Mouse (Mus musculus): ENCODE data around the gene Gsta4. TPM values are rescaled to one million over a fixed set of nuclear protein-coding genes. Genes with fewer than 3 reads are reported as not detected.
A peak's percentile ranks its signal among the peaks of the same experiment; 100 is the strongest.
"Not testable (repeated sequence)": the region's sequence is repeated elsewhere in the genome, so short reads cannot be mapped to it uniquely, and the experiment has no call there.

Gene Gsta4
- polyA plus RNA-seq, 1 experiment, result 1.0 TPM

- Histone ChIP-seq H3K4me1 (ENCODE audit: control insufficient read depth) (no peaks in the 10 kb centered on the region; the same call in 1 of the 2 replicates), H3K9me3 (ENCODE audit: control insufficient read depth, low read length) (no peaks in the 10 kb centered on the region), H3K4me3 (replicated peaks) (no peak overlapping the region), H3K36me3 (ENCODE audit: control insufficient read depth) (peaks cover 44% of the 10 kb centered on the region), H3K27me3 (ENCODE audit: control insufficient read depth) (no peaks in the 10 kb centered on the region)
- TF ChIP-seq GATA1 (IDR thresholded peaks at IDR 0.05; ENCODE audit: low read length) (no peak), TAL1 (IDR thresholded peaks at IDR 0.05; ENCODE audit: low read length) (no peak)
These were observed 25.4 kb upstream of the Gsta4 start for GRCm38 (mm10) chr9:78157221-78157620.

- no peaks in the 10 kb centered on the region for H3K27me3 ChIP-seq (ENCODE audit: control insufficient read depth)
- TF ChIP-seq GATA1 (IDR thresholded peaks at IDR 0.05; ENCODE audit: low read length) (no peak), TAL1 (IDR thresholded peaks at IDR 0.05; ENCODE audit: low read length) (no peak)
- peaks cover 31% of the 10 kb centered on the region for H3K4me1 ChIP-seq (ENCODE audit: control insufficient read depth)
- H3K9me3 ChIP-seq (ENCODE audit: control insufficient read depth, low read length), result no peaks in the 10 kb centered on the region
- peaks cover 43% of the 10 kb centered on the region for H3K36me3 ChIP-seq (ENCODE audit: control insufficient read depth)
- H3K4me3 ChIP-seq (replicated peaks), result no peak overlapping the region
These were observed 19.3 kb upstream of the Gsta4 start for GRCm38 (mm10) chr9:78163291-78163690.

DNA sequence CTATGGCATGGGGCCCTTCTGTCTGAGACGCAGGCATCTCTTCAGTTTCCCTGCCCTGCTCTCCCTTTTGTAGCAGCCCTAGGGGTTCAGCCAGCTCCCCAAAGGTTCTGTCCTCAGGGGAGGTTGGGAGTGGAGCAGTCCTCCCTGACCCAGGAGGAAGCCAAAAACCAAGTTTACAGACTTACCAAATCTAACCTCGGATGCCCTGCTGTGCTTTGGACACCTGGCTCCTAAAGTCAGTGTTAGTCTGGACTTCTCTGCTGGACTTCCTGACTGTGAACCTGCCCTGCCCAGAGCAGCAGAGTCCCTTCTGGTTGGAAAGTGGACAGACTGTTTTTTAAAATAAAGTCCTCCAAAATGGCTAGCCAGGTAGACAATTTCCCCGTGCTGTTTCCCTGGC lies 17.8 kb upstream of the Gsta4 start:
- H3K36me3 ChIP-seq (ENCODE audit: control insufficient read depth), result peaks cover 35% of the 10 kb centered on the region
- H3K9me3 ChIP-seq (ENCODE audit: control insufficient read depth, low read length), result no peaks in the 10 kb centered on the region
- no peak for TF ChIP-seq TAL1 (IDR thresholded peaks at IDR 0.05; ENCODE audit: low read length)
- no peak for TF ChIP-seq GATA1 (IDR thresholded peaks at IDR 0.05; ENCODE audit: low read length)
- H3K4me3 ChIP-seq (replicated peaks), result no peak overlapping the region
- H3K4me1 ChIP-seq (ENCODE audit: control insufficient read depth), result peaks cover 35% of the 10 kb centered on the region
- no peaks in the 10 kb centered on the region for H3K27me3 ChIP-seq (ENCODE audit: control insufficient read depth)

DNA sequence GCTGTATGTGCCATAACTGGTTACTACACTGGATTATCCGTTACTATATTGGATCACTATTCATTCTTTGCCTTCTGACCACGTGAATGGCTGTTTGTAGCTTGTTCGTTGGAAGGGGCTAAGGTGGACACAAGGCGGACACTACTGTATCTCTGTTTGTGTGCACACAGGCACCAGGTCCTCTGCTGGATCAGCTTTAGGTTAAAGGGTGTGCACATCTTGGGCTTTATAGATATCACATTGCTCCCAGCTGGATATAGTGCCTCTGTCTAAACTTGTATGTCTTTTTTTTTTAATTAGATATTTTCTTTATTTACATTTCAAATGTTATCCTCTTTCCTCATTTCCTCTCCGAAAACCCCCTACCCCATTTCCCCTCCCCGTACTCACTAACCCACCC lies 17.1 kb upstream of the Gsta4 start:
- H3K36me3 ChIP-seq (ENCODE audit: control insufficient read depth), result peaks cover 32% of the 10 kb centered on the region

DNA sequence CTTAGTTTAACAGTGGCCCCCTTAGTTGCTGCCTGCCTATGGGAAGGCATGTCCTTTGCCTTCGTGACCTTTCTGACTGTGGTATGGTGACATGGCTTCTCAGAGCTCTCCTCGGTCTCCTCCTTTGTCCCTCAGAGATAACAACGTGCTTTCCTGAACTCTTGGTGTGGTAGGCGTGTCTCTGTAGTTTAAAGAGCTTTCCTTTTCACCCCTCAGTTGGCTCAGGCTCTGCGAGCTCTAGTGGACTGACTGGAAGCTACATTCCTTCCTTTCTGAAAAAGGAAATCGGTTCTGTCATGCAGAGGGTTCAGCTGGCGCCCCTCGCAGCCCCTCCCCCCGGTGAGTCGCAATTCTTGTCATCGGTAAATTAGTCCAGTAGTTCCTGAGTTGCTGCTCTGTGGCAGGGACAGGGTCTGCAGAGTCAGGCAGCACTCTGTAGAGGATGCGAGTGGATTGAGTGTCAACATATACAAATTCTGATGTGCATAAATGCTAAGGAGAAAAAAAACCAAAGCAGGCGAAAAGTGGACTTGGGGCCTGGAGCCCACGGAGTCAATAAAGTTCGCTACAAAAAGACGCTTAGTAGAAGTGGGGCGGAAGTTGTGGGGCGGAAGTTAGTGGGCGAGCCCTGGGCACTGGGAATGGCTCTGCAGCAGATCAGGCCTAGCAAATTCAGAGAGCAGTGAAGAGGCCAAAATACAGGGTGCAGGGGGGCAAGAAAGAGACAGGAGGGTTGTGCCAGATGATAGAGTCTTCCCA lies 15.7 kb upstream of the Gsta4 start:
- TF ChIP-seq TAL1 (IDR thresholded peaks at IDR 0.05; ENCODE audit: low read length) (no peak), GATA1 (IDR thresholded peaks at IDR 0.05; ENCODE audit: low read length) (no peak)
- Histone ChIP-seq H3K4me1 (ENCODE audit: control insufficient read depth) (peaks cover 35% of the 10 kb centered on the region), H3K27me3 (ENCODE audit: control insufficient read depth) (no peaks in the 10 kb centered on the region), H3K4me3 (replicated peaks) (peak overlapping the region; percentile 13), H3K9me3 (ENCODE audit: control insufficient read depth, low read length) (no peaks in the 10 kb centered on the region), H3K36me3 (ENCODE audit: control insufficient read depth) (peaks cover 19% of the 10 kb centered on the region)

More for the DNA sequence above, 17.1 kb upstream of the Gsta4 start:
- Histone ChIP-seq H3K27me3 (ENCODE audit: control insufficient read depth) (no peaks in the 10 kb centered on the region), H3K4me3 (replicated peaks) (no peak overlapping the region), H3K4me1 (ENCODE audit: control insufficient read depth) (peaks cover 35% of the 10 kb centered on the region), H3K9me3 (ENCODE audit: control insufficient read depth, low read length) (no peaks in the 10 kb centered on the region)
- TF ChIP-seq GATA1 (IDR thresholded peaks at IDR 0.05; ENCODE audit: low read length) (no peak), TAL1 (IDR thresholded peaks at IDR 0.05; ENCODE audit: low read length) (no peak)

DNA sequence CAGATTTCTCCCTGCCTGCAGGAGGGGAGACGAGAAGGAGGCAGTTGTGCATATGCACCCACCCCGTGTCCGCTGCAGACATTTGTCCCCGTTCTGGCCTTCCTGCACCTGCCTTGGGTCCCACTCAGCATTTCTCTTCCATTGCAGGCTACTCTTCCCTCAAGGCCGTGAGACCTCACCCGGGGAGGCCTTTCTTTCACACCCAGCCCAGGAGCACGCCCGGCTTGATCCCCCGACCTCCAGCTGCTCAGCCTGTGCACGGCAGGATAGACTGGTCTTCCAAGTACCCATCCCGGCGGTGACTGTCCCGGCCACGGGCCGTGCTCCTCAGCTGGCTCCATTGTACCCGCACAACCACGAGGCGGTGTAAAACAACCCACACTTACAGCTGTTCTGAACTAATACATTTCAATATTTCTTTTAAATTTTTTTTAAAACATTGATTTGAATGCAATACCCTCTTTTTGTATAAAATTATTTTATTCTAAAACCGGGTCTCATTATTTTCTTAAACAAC lies 15.1 kb upstream of the Gsta4 start:
- H3K27me3 ChIP-seq (ENCODE audit: control insufficient read depth), result no peaks in the 10 kb centered on the region
- H3K4me1 ChIP-seq (ENCODE audit: control insufficient read depth), result peaks cover 35% of the 10 kb centered on the region
- no peaks in the 10 kb centered on the region for H3K9me3 ChIP-seq (ENCODE audit: control insufficient read depth, low read length)
- TF ChIP-seq GATA1 (IDR thresholded peaks at IDR 0.05; ENCODE audit: low read length) (no peak), TAL1 (IDR thresholded peaks at IDR 0.05; ENCODE audit: low read length) (no peak)
- no peak overlapping the region for H3K4me3 ChIP-seq (replicated peaks)
- H3K36me3 ChIP-seq (ENCODE audit: control insufficient read depth), result peaks cover 15% of the 10 kb centered on the region

DNA sequence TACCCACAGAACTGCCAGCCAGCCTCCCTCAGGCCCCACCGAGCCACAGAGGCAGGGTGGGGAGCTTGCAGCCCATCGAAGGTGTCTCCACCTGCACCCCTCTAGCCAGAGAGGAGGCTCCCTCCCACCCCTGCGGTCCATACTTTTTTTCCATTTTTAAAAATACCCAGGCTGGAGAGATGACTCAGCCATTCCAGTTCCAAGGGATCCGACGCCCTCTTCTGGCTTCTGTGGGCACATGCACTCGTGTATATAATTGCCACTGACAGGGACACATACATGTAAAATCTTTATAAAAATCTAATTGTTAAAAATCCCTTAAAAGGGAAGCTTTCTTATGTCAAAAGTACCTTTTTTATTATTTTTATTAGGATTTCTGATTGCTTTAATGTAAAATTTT lies 13.7 kb upstream of the Gsta4 start:
- Histone ChIP-seq H3K4me1 (ENCODE audit: control insufficient read depth) (peaks cover 35% of the 10 kb centered on the region), H3K9me3 (ENCODE audit: control insufficient read depth, low read length) (no peaks in the 10 kb centered on the region), H3K36me3 (ENCODE audit: control insufficient read depth) (peaks cover 15% of the 10 kb centered on the region), H3K27me3 (ENCODE audit: control insufficient read depth) (no peaks in the 10 kb centered on the region), H3K4me3 (replicated peaks) (no peak overlapping the region)
- TF ChIP-seq GATA1 (IDR thresholded peaks at IDR 0.05; ENCODE audit: low read length), result no peak
- no peak for TF ChIP-seq TAL1 (IDR thresholded peaks at IDR 0.05; ENCODE audit: low read length)

DNA sequence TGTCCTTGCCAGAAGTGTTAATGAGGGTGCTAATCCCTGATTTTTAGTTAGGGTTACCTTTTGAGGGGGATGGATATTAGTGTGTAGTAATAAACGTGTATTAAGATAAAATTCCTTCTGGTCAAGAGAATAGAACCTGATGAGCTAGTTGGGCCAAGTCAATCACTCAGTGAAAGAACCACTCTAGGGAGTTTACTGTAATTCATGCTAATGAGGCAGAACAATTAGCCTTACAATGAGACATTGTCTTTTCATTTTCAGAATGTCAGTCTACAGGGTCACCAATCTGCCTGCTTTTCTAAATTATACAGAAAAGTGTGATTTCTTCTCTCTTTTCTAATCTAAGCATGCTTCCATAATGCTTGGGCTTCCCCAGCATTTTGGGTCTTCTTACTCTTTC lies 8.6 kb upstream of the Gsta4 start:
- H3K4me1 ChIP-seq (ENCODE audit: control insufficient read depth), result peaks cover 19% of the 10 kb centered on the region
- H3K36me3 ChIP-seq (ENCODE audit: control insufficient read depth), result no peaks in the 10 kb centered on the region
- TF ChIP-seq TAL1 (IDR thresholded peaks at IDR 0.05; ENCODE audit: low read length) (no peak), GATA1 (IDR thresholded peaks at IDR 0.05; ENCODE audit: low read length) (no peak)
- no peak overlapping the region for H3K4me3 ChIP-seq (replicated peaks)
- no peaks in the 10 kb centered on the region for H3K27me3 ChIP-seq (ENCODE audit: control insufficient read depth)
- no peaks in the 10 kb centered on the region for H3K9me3 ChIP-seq (ENCODE audit: control insufficient read depth, low read length)

GRCm38 (mm10) chr9:78174925-78175276 lies 7.7 kb upstream of the Gsta4 start:
- not testable (repeated sequence) for H3K36me3 ChIP-seq (ENCODE audit: control insufficient read depth); H3K4me3 ChIP-seq (replicated peaks); H3K27me3 ChIP-seq (ENCODE audit: control insufficient read depth); H3K9me3 ChIP-seq (ENCODE audit: control insufficient read depth, low read length)
- H3K4me1 ChIP-seq (ENCODE audit: control insufficient read depth), result peaks cover 19% of the 10 kb centered on the region
